Mouse (Mus musculus) ZHBTc4 (cell line): ENCODE data around the gene Tmem51.

Experiments
- DNase-seq: peaks from one replicate; pipeline ENCODE4 v3.0.0-alpha.2; 2011; ENCODE audit warnings: low read depth, low spot score

The Tmem51 gene

DNA sequence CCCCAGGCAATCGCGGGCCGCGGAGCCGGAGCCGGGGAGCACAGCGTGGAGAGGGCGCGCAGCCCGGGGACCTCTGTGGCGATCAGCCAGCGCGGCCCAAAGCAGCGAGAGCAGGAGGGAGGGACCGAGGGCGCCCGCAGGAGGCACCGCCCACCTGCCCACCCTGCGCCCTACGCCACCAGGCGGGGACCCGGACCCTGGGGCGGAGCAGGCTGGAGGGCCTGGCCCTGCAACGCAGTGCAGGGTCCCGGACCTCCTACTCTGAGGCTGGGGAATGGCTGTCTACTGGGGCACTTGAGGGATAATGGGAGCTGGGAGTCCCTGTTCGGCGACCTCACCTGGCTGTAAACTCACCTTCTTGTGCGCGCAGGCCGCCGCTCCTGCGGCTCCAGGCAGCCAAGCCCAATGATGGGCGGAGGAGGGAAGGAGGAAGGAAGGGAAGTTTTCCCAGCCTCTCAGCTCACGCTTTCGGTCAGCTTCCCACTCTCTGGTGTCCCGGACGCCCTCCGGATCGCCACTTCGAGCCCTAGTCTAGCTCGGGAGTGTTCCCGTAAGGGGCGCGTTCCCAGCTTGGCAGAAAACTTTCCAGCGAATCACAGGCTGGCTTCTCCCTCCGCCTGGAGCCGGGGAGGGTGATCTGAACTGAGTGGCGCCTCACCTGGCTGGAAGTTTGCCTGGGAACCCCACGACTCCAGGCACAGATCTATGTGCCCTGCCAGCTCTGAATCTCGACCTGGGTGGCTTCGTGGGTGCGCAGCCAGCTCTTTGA lies at the start of gene Tmem51:
Gene Tmem51 (minus strand): TSS at position 174 of the 769 bp plus-strand sequence.
- DNase-seq: peak; percentile 87

DNA sequence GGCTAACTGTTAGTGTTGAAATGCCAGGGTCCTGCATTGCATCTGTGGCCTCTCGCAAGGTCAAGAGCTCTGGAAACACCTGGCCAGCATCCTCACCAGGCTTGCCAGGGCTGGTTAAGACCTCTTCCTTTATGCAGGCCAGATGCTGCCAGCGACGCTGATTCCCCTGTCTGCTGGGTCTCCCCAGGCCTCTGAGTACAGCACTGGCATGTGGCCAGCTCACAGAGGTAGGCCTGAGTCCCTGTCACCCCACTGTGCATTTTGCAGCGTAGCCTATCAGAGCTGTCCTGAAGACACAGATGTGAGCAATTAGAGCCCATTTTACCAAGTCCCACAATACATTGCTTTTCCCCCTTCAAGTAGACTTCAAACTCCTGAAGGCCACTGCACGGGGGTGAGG lies 46.1 kb upstream of the Tmem51 start:
- DNase-seq: no peak

DNA sequence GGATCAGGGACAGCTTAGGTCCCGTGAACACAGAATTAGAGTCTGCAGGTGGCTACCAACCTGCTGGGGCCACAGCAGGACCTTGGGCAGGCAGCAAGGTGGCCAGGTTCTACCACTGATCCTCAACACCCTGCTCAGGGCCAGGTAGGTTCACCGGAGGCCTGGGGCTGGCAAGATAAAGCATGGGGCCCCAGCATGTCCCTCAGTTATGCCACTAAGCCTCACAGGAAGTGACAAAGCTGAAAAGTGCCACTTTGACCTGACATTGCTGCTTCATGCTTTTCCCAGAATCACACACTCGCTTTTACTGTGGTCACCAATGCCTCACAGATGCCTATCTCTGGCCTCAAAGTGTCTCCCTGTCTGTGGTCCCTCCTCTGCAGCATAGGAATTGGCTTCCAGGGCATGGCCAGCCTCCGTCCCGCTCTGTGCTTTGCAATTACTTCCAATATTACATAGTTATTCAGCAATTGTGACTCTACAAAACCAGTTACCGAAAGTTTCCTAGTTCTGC lies 43.2 kb upstream of the Tmem51 start:
- DNase-seq: no peak

DNA sequence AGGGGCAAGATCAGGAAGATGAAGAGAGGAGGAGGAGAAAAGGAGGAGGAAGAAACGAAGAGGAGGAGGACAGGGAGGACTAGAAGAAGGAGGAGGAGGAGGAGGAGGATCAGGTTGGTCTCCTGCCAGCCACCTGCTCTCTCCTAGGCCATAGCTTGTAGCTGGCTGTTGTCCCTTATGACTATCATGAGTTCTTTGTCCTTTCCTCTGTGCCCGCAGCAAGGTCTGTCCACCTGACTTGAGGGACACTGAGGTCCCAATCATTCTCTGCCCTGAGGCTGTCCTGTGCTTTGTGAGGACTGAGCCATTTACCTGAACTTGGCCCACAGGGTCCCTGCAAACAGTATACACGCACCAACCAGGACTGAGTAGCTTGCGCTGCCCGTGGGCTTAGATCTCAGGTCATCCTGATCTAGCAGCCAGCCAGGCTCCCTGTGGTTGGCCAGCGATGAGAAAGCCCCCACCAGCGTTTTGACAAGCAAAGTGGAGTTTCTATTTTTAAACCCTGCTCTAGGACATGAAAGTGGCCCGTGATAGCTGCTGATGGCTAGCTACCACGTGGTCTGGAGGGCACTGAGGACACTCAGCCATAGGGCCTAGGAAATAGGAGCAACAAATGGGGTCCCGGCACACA lies 42.7 kb upstream of the Tmem51 start:
- no peak for DNase-seq

DNA sequence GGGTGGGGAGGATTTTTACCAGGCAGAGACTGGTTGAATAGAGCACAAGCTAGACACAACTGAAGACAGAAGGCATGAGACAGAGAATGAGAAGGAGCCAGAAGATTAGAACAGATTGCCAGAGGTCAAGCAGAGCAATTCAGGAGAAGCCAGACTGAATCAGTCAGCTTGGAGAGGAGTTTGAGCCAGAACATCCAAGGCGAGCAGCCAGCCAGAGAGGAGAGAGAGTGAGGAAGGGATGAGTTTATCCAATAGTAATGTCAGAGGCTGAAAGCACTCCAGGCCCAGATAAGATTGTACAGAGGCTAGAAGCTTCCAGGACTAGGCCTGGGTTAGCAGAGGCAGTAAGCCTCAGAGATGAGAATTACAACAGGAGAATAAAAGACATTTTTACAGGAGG lies 37.1 kb upstream of the Tmem51 start:
- DNase-seq: no peak

DNA sequence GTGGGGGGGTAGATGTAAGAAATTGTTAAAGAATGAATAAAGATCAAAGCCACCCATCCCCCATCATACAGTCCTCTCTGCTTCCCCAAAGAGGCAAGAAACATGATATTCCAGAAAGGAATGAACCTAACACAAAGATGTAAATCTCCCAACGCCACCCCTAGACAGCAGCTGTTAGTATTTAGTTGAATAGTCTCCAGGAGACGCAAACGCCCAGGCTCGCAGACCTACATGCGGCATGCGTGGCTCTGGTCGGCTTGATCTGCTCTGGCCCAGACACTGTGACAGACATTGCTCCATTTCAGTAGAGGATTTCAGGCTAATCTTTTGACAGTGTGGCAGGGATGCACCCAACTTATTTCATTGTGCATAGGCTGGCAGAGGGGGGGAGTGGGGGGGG lies 34.4 kb upstream of the Tmem51 start:
- no peak for DNase-seq

DNA sequence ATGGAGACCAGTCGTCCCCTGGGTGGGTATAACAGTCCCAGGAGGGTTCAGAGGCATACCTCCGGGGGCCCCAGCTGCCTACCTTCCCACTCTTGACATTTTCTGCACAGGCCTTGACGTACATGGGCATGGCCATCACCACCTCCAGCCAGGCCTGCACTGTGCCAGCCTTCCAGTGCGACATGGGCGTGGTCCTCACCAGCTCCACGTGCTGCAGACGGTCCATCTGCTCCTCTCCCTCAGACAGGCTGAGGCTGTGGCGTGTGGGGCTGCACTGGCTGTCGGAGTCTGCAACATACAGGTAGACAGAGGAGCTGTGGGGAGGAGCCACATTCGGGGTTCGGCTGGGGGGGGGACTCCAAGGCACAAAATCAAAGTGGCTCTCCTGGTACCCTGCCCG lies 33.9 kb upstream of the Tmem51 start:
- no peak for DNase-seq

DNA sequence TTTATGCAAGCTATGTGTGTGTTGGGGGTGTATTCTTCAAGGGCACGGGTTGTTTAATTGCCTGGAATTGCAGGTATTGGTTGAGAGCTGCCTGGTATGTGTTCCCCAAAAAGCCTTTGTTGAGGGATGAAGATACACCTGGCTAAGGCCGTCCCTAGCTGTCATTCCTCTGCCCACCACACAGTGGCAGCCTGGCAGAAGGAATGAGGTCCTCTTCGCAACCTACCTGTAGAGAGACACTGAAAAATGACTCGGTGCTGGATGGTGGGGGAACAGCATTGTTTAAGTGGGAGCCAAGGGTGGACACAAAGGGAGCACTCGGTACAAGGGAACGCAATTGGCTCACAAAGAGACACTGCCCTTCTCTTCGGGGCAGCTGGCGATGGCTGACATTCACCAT lies 29.2 kb upstream of the Tmem51 start:
- DNase-seq: peak; percentile 47

DNA sequence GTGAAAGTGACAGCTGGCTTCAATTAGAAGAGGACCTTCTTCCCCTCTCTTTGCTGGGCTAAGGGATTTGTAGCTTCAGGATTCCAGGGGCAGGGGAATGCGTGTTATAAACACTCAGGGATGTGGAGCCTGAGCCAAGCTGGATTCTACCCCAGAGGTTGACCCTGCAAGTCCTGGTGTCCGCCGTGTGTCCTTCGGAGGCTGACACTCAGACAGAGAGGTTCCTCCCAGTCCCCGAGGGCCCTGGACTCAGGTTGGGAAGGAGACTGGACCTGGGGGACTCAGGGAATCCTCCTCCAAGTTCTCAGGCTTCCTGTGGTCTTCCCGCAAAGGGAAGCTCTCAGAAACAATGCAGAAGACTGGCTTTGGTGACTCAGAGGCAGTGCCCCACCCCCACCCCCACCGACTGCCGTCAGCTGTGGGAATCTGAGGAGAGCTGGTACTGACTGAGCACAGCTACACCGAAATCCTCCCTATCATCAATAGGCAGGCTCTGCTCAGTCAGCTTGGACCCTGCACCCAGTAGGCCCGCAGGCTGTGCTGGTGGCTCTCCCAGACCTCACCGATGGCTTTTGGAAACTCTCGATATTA lies 19.1 kb upstream of the Tmem51 start:
- peak; percentile 37 for DNase-seq

DNA sequence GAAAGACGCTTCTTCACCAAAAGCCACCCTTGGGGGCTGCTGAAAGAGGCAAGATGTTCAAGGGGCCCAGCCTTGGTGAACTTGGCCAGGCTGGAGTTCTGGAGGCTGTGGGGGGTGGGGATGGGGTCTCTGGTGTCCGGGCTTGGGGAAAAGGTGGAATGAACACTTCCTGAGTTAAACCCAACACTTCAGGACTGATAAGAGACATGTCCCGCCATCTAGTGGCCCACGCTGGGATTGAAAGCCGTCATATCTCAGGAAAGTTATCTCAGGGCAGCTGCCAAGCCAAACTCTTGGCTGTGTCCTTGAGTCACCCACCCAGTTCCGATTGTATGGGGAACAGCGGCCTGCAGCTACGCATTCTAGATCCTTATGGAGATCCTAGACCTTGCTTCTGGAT lies 14.2 kb upstream of the Tmem51 start:
- DNase-seq: peak; percentile 87

DNA sequence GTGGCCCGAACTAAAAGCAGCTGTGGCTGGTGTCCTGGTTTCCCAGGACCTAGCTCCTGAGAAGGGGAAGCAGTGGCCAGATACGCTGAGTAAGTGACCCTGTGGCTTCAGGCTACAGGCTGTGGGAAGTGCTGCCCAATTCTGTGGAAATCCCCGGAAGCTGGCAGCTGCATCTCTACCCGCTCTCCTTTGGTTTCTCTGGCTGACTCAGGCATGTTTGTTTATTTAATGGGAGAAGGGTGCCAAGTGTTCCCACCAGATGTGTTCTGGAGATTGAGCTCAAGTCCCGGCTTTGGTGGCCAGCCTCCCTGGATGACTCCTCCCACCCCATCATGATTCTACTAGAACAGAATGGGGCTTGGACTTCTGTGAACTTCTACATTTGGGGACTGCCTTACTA lies 13.8 kb upstream of the Tmem51 start:
- no peak for DNase-seq

DNA sequence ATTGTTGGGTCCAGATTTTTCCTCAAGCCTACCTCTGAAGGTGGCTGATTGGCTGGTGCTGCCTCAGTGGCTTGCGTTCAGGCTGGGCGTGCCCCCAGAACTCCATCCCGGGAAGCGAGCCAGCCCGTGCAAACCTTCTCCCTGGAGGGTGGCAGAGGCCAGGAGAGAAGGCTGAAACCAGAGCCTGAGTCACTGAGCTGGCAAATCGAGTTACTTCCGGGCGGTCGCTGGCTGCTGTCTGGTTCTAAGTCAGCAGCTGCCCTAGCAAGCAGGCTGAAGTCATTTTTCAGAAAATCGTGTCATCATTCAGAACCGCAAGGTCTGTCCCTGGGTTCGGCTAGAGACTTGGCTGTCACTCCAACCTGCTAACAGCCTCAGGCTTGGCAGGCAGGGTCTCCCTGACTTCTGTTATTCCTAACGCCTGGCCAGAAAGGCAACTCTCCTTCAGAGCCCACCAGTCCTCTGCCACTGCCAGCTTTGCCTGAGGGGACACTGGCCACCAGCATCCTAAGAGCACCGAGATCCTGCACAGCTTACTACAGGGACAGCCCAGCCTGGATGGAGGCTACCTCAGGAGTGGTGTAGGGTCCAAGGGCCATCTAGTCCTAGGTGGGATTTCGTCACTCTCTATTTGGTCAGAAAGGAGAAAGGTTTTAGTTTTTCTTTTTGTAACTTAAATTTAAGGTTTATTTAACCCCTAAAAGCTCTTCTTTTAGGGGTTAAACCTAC lies 11.6 kb upstream of the Tmem51 start:
- no peak for DNase-seq

DNA sequence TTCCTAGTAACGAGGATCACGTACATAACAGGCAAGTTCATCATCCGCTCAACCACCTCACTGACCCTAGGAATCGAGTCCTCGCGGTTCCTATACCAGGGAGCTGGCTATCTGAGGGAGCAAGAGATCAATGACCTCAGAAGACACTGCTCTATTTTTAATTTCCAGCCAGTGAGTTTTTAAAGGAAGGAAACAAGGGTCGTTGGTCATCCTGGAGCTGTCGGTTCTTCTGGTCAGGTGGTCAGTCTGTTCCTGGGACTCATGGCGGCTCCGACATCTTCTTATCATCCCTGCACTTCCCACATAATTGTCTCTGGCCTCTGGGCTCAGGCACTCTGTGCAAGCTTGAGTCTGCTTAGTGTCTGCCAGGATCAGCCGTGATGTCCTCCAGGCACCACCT lies 10.3 kb upstream of the Tmem51 start:
- DNase-seq: no peak

DNA sequence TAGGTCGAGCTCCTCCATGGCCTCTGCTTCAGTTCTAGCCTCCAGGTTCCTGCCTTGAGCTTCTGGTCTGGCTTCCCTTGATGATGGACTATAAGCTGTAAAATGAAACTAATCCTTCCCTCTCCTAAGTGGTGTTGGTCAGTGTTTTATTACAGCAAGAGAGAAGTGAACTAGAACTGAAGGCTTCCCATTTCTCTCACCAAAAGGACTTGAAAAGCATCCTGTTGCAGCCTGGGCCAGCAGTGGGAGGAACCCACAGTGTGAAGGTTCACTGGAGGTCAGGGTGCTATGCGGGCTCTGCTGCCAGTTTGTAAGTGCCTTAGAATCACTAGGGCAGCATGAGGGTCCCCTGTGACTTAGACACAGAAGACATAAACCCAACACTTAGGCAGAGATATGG lies 7.0 kb upstream of the Tmem51 start:
- no peak for DNase-seq

DNA sequence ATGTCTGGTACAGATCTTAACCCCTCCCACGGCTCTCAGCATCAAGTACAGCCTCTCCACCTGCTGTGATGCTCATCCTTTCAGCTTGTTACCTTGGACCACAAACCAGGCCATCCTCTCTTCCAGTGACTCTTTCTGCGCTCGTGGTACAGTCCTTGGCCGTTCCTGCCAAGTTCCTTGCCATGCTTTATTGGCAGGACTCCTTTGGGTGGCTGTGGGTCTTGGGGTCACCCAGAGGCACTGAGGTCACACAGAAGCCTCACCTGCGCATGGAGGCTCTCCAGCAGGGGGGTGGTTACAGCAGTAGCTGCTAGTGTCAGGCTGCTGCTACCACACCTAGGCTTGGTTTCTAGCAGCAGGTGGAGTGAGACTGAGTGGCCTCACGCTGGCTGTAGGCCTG lies 5.9 kb upstream of the Tmem51 start:
- no peak for DNase-seq

DNA sequence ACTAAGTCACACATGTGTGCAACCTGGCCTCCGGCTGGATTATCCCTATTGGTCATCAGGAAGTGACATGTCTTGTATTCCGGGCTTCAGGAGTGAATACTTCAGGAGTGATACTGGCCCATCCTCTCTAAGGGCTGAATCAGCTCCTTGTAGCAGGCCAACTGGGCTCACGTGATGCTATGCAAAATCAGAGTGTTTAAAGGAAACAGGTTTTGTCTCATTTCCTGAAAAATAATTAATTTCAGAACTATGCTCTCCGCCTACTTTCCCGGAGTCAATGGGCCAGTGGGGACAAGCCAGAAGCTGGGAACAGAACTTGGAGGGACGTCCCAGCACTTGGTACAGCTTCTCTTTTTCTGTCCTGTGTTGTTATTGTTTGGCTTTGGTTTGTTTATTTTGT lies 4.7 kb upstream of the Tmem51 start:
- no peak for DNase-seq

DNA sequence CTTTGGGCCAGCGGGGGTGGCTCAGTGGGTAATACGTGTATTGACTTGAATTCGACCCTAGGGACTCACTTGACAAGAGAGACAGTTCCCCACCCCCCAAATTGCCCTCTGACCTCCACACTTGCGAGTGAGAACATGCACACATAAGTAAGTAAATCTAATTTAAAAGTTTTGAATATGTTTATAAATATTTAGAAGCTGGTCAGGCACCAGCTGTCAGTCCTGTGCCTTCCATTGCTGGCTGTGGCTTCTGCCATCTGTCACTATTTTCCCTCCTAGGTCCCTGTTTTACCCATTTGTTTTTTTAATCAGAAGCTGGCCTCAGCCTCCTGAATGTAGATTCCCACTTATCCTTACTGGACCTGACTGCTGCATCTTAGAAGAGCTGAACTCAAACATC lies 4.3 kb upstream of the Tmem51 start:
- DNase-seq: no peak

DNA sequence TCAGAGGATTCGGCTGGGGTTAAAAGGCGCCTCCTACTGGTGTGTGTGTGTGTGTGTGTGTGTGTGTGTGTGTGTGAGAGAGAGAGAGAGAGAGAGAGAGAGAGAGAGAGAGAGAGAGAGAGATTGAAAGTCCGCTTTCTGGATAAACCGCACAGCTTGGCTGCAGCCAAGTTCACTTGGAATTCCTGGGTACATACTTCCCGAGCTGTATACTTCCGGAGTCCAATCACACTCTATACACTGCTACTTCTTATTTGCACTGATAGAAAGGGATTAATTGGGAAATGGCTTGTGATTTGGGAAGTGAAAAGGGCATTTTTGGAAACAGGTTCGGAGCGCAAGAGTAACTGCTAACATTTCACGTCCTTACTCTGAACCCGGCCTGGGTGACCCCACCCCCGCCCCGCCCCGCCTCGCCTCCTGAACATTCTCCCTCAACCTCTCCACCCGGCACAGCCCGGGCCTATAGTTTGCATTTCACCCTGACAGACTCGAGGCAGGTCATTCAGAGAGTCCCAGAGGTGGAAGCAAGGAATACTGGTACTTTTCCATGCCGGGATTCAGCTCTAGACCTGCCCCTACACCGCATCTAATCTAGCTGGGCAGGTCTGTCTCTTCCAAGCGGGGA lies 946 bp upstream of the Tmem51 start:
- peak; percentile 80 for DNase-seq

DNA sequence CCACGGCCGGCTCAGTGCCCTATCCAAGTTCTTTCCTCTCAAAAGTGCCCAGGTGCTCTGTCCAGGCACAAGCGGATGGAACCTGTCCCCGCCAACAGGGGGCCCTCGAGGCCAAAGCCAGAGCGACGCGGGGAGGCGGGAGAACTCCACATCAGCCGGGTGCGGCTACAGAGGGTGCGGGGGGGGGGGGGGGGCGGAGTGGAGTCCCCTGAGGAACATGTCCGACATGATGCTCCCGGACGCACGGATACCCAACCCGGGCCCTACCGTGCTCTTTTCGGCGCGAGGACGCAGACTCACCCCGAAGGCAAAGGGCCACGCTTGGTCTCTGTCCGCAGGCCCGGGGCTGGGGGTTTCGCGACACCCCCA lies 358 bp downstream of the Tmem51 start:
- DNase-seq: peak; percentile 84

DNA sequence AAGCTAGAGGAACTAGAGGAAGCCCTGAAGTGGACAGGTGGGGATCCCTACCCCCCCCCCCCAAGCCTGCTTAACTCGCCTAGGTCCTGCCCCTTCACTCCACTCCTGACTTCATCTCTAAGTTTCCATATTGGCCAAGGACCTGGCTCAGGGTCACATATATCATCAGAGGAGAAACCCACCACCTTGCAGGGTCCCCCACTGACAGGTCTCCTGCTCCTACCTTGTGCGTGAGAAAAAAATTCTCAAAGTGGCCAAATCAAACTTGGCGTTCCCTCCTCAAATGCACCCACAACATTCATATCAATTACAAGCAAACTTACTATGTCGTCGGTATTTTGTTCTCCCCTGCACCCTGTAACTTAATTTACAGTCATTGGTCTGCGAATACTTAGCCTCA lies 911 bp downstream of the Tmem51 start:
- no peak for DNase-seq

DNA sequence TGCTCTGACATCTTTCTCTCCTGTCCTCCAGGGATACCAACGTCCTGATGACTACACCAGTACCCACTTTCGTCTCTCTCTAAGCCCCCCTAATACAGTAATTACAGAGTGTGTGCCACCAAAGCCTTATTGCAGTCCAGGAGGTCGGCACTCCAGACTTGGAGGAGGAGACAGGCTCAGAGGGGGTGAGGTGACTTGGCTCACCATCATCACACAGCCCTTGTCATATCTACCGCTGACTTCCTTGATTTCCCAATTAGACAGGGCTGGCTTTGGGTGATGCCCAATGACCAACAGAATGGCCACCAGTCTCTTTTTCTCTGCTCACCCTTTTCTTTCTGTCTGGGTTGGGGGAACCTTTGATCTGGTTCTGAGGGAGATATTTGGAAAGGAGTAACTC lies 1.4 kb downstream of the Tmem51 start:
- DNase-seq: no peak
